Mouse (Mus musculus) spleen, adult 12 weeks (tissue): ENCODE results near the gene Cfap97d2.
A peak's percentile ranks its signal among the peaks of the same experiment; 100 is the strongest.

Experiments
- DNase-seq: peaks from one replicate; pipeline ENCODE4 v3.0.0; 2022; ENCODE audit warnings: low spot score

Gene Cfap97d2

GRCm38 (mm10) chr8:13747626-13748025, 41.9 kb downstream of the Cfap97d2 start:
- no peak for DNase-seq

GRCm38 (mm10) chr8:13753680-13754079, 48.0 kb downstream of the Cfap97d2 start:
- peak; percentile 71 for DNase-seq

- DNase-seq = no peak
Observed at GRCm38 (mm10) chr8:13756480-13756879, 50.8 kb downstream of the Cfap97d2 start.

- DNase-seq = peak; percentile 76
Observed at GRCm38 (mm10) chr8:13756982-13757804, 51.5 kb downstream of the Cfap97d2 start, which contains the start of gene Cdc16. Gene Cdc16, plus strand, starts transcription at chr8:13757676.

GRCm38 (mm10) chr8:13757805-13758727, 52.4 kb downstream of the Cfap97d2 start:
- DNase-seq = peak; percentile 54

- DNase-seq = no peak
Observed at GRCm38 (mm10) chr8:13769206-13769605, 63.5 kb downstream of the Cfap97d2 start.

- no peak for DNase-seq
Observed at GRCm38 (mm10) chr8:13780536-13780935, 74.8 kb downstream of the Cfap97d2 start.

- peak; percentile 93 for DNase-seq
Observed at GRCm38 (mm10) chr8:13785250-13785763, 79.6 kb downstream of the Cfap97d2 start, which contains the start of gene Upf3a. Gene Upf3a, plus strand, starts transcription at chr8:13785615.

- DNase-seq = peak; percentile 91
Observed at GRCm38 (mm10) chr8:13785764-13786299, 80.1 kb downstream of the Cfap97d2 start.

GRCm38 (mm10) chr8:13789606-13790005, 83.9 kb downstream of the Cfap97d2 start:
- no peak for DNase-seq
